Mouse (Mus musculus) liver, embryonic 14.5 days (tissue): ENCODE measurements around the gene Wdfy2.

Experiments used
- CTCF ChIP-seq: IDR thresholded peaks from 2 replicates; pipeline ENCODE4 v1.5.1; 2016; ENCODE audit warnings: antibody characterized with exemption, low read depth, control low read depth
- EP300 ChIP-seq: IDR thresholded peaks from 2 replicates; pipeline ENCODE4 v1.6.1; 2016; ENCODE audit warnings: antibody characterized with exemption, low read depth

DNA sequence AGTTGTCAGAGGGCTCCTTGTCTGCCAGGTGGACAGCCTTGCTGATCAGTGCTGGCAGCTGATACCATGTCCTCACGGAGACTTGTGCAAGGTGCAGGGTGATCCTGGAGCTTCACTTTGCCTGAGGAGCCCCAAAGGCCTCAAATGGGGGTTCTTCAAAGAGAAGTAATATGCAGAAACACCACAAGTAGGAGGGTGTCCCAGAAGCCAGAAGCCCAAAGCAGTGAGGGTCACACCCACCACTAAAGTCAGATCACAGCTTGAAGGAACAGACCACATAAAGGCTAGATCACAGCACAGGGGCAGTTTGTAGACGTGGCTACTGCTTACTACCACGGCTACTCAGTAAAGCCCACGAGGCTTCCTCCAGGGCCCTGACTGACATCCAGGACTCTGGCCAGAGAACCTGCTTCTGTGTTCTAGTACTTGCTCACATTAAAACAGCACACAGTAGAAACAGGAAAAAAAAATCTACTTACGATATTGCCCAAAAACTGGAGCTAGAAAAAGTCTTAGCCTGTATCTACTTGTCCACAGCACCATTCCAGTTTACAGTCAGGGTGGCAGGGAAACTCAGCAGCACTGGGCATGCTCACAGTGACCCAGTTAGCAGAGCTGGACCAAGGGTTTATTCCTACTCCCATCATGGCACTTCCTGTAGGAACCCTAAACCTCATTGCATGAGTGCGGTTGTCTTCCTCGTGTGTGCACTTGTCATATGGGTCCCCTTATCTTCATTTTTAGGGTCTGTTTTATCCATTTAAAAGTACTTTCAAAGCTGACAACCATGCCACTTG lies 41.4 kb downstream of the Wdfy2 start:
- TF ChIP-seq CTCF (no peak), EP300 (no peak)
